Mouse (Mus musculus): ENCODE results near the gene Slc23a4.

The Slc23a4 gene

GRCm38 (mm10) chr6:34910371-34911219 lies 77.6 kb downstream of the Slc23a4 start, which contains the start of gene Wdr91:
Gene Wdr91 (minus strand): TSS chr6:34910876.
- DNase-seq (ENCODE audit: low spot score) = peak; percentile 95

GRCm38 (mm10) chr6:34909631-34910345 lies 78.4 kb downstream of the Slc23a4 start:
- DNase-seq (ENCODE audit: low spot score) = no peak

- DNase-seq (ENCODE audit: low spot score) = no peak
Observed at GRCm38 (mm10) chr6:34907696-34908260, 80.4 kb downstream of the Slc23a4 start.

GRCm38 (mm10) chr6:34907121-34907614 lies 81.0 kb downstream of the Slc23a4 start:
- DNase-seq (ENCODE audit: low spot score) = no peak

DNA sequence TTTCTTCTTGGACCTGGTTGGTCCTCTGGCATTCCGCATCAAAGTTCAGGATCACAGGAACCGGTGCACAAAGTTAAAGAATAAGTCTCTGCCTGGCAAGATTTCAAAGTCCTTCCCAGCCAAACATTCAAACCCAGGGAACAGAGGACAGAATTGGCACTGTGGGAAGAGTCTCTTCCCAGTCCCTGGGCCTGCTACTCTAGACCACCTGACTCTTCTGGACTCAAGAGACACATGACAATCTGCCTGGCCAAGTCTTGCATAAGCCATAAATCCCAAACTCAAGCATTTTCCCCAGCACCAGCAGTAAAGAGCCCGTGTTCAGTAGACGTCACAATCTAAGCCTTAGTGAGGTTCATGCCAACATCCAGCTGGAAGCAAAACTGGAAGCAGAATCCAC lies 81.5 kb downstream of the Slc23a4 start:
- no peak for DNase-seq (ENCODE audit: low spot score)

- no peak for DNase-seq (ENCODE audit: low spot score)
Observed at GRCm38 (mm10) chr6:34906125-34906524, 82.1 kb downstream of the Slc23a4 start.

GRCm38 (mm10) chr6:34904361-34904760 lies 83.8 kb downstream of the Slc23a4 start:
- no peak for DNase-seq (ENCODE audit: low spot score)

DNA sequence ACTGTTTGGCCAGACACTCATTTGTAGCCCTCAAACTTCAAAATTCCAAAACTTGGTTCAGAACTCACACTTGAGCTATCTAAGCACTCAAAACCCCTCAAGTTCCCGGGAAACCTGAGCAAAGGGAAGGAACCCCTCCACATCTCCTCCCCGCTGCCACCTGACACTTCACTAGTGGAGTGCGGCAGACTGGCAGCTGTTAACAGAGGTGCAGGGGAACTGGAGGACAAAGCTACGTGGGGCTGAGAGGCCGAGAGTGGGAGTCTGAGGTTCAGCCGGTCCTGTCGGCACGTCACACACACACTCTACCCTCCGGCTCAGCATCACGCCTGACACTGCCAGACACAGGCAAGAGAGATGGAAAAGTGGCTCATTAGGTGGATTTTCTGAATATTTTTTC lies 84.4 kb downstream of the Slc23a4 start:
- DNase-seq (ENCODE audit: low spot score) = no peak

- no peak for DNase-seq (ENCODE audit: low spot score)
Observed at GRCm38 (mm10) chr6:34903441-34903840, 84.8 kb downstream of the Slc23a4 start.

DNA sequence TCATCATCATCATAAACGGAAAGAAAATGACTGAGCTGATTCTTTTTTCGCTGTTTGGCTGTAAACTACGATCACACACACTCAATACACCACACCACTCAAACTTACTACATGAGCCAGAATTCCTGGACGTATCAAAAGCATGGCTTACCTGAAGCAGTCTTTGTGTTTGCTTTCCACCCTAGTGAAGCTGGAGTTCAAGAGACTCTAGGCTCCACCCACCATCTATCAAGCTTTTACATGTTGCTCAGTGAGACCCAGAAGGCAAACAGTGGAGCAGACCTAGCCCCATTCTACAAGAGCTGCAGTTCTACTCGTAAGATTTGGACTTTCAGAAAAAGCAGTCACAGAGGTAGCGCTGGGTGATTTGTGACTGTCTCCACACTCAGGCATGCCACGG lies 85.6 kb downstream of the Slc23a4 start:
- no peak for DNase-seq (ENCODE audit: low spot score)

DNA sequence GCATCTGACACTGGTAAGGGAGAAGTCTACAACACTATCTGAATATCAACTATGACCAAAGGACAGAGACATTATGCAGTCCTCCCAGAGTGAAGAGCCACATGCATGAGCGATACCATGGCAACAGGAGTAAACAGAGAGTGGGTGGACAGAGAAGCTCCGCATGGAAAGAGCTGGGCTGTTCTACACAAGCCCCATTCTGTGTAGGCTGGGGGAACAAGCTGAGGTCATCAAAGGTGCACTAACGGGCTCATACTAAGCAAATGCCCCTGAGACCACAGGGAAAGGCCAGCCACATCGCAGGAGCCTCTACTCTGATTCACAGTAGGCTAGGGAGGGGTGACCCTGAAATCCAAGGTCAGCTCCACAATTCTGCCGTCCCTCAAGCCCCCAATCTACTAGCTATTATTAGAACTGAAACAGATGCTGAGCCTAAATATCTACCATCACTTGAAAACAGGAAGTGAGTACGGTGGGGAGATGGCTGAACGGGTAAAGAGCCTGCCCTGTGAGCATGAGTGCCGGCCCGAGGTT lies 86.2 kb downstream of the Slc23a4 start:
- no peak for DNase-seq (ENCODE audit: low spot score)

DNA sequence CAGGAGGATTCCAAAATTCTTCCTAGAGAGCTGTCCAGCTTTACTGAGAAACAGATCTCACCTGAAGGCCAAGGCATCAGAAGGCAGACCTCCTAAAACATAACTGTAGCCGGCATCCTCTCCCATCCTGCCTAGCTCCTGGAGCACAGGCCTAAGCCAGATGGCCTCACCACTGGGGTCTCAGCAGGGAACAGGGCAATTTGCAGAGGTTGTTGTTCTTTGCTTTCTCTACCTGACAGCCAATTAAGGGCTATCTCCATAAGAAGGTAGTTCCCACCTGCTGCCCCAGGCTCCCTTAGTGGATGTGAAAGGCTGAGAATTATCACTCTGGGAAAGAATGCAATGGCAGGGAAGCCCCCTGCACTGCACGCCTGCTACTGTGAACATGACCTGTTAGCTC lies 87.2 kb downstream of the Slc23a4 start:
- no peak for DNase-seq (ENCODE audit: low spot score)

DNA sequence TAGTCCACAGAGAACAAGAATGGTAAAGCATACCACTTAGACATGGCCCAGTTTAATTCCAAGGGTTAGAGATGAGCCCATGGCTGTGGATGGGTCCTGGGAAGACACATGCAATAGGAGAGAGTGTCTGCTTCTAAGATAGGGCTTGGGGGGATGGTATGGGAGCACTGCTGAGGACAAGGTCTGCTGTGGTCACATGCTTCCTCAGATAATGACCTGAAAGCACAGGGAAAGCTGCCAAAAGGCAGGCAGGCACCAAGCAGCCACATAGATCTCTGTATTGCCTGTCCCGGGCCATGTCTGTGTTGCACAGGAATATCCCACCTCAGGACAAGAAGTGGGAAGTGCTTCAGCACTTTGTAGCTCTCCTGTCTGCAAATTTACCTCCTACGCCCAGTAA lies 89.1 kb downstream of the Slc23a4 start:
- no peak for DNase-seq (ENCODE audit: low spot score)

- no peak for DNase-seq (ENCODE audit: low spot score)
Observed at GRCm38 (mm10) chr6:34896168-34896780, 91.9 kb downstream of the Slc23a4 start.

- DNase-seq (ENCODE audit: low spot score) = no peak
Observed at GRCm38 (mm10) chr6:34895569-34895968, 92.6 kb downstream of the Slc23a4 start.
